Mouse (Mus musculus): ENCODE results near the gene Slc46a3. TPM values are rescaled to one million over a fixed set of nuclear protein-coding genes. Genes with fewer than 3 reads are reported as not detected.

Slc46a3 gene
- 0.58 and 2.1 TPM in 2 replicates for polyA plus RNA-seq (2011; ENCODE audit: insufficient read length, low read depth, missing spikeins)

DNA sequence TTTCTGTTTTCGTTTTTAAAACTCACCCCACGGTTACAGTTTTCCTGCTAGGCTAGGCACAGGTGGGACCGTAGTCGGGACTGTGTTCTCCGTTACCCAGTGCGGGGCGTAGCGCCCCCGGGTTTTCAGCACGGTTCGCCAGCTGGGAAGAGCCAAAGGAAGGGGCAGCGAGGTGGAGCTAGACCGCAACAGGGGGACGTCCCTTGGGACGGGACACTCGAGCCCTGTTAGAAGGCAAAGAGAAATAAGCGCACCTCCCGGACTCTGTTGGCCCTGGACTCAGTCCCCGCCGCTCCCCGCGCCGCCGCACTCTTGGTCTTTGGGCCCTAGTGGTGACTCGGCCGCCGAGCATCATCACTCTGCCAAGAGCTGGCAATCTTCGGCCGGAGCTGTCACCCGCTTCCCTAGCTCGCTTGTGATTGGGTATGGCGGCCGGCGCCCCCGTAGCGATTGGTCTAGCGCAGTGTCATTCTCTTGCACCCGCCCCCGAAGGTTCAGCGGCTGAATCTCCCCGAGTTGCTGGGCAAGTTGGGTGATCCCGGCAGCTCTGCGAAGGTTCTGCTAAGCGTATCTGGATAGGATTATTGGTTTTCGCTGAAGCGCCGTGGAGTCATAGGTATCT lies at the start of gene Slc46a3:
TSS of gene Slc46a3 (minus strand) at position 361 of the 622 bp plus-strand sequence.
- Histone ChIP-seq H3K27ac (ENCODE audit: insufficient read depth, low read length) (no peak within 1 kb of the TSS), H3K4me1 (ENCODE audit: control insufficient read depth, insufficient read depth, low read length) (no peaks in the 10 kb centered on the region), H3K4me3 (ENCODE audit: insufficient read depth, low read length) (peak within 1 kb of the TSS; percentile 68)
- TF ChIP-seq POLR2A (IDR thresholded peaks at IDR 0.05; ENCODE audit: low read depth, low read length) (no peak), CTCF (IDR thresholded peaks at IDR 0.05; ENCODE audit: borderline replicate concordance, insufficient read depth, low read length) (no peak)

DNA sequence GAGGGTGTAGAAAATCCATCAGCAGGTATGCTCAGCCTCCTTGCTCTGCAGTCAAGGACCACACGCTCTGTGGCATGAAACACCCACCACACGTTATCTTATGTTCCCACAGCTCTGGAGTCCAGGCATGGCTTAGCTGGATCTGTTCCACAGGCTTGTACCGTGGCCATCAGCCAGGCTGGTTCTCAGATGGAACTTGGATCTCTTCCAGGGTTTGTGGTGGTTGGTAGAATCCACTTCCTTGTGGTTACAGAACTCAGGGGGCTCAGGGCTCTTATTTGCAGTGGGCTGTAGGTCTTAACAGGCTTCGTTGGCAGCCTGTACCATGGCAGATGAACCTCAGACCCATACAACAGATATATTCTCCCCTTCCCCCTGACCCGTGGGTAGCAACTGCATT lies 44.6 kb upstream of the Slc46a3 start:
- Histone ChIP-seq H3K27ac (ENCODE audit: insufficient read depth, low read length) (no peak overlapping the region), H3K4me1 (ENCODE audit: control insufficient read depth, insufficient read depth, low read length) (no peaks in the 10 kb centered on the region), H3K4me3 (ENCODE audit: insufficient read depth, low read length) (no peak overlapping the region)
- TF ChIP-seq POLR2A (IDR thresholded peaks at IDR 0.05; ENCODE audit: low read depth, low read length) = no peak

DNA sequence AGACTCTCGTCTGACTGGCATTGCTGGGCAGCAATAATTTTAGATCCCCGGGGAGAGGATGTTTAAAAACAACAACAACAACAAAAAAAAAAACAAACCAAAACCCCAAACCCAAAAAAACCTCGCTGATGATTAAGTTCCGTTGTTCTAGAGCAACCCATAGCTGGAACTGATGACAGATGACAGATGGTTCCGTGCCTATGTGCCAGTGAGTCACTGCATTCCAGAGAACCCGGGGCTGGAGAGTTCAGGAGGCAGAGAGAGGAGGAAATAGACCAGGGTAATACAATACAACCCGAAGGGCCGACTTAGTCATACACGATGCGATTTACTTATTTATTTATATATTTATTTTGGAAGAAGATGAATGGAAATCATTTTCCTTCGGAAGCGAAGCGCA lies 40.5 kb upstream of the Slc46a3 start:
- Histone ChIP-seq H3K4me3 (ENCODE audit: insufficient read depth, low read length) (no peak overlapping the region), H3K27ac (ENCODE audit: insufficient read depth, low read length) (no peak overlapping the region), H3K4me1 (ENCODE audit: control insufficient read depth, insufficient read depth, low read length) (no peaks in the 10 kb centered on the region)
- no peak for TF ChIP-seq POLR2A (IDR thresholded peaks at IDR 0.05; ENCODE audit: low read depth, low read length)
- TF ChIP-seq CTCF (IDR thresholded peaks at IDR 0.05; ENCODE audit: borderline replicate concordance, insufficient read depth, low read length) = no peak

DNA sequence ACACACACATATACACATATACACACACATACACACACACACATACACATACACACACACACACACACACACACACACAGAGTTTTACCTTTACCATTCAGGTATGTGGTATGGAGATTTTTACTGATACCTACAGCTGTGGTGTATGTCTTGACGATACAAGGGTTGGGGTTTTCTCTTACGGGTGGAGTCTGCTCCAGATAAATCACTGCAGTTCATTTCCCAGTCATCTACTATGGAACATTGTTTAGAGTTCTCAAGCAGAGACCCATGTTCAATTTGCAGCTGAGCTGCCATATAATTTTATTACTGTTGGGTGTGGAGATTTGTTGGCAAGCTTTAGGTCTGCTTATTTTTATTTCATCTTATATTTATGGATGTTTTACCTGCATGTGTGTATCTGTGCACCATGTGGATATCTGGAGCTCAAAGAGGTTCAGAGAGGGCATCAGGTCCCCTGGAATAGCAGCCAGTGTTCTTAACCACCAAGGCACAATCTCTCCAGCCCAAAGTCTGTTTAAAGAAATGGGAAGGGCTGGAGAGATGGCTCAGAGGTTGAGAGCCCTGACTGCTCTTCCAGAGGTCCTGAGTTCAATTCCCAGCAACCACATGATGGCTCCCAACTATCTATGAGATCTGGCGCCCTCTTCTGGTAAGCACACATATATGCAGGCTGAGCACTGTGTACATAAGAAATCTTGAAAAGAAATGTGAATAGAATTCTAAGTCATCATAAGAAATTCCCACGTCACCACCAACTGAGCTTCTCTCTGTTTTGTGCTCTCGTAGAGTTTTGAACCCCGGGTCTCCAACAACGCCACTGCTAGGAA lies 34.3 kb upstream of the Slc46a3 start:
- TF ChIP-seq POLR2A (IDR thresholded peaks at IDR 0.05; ENCODE audit: low read depth, low read length) (no peak), CTCF (IDR thresholded peaks at IDR 0.05; ENCODE audit: borderline replicate concordance, insufficient read depth, low read length) (no peak)
- no peak overlapping the region for H3K27ac ChIP-seq (ENCODE audit: insufficient read depth, low read length)
- no peak overlapping the region for H3K4me3 ChIP-seq (ENCODE audit: insufficient read depth, low read length)
- no peaks in the 10 kb centered on the region for H3K4me1 ChIP-seq (ENCODE audit: control insufficient read depth, insufficient read depth, low read length)

DNA sequence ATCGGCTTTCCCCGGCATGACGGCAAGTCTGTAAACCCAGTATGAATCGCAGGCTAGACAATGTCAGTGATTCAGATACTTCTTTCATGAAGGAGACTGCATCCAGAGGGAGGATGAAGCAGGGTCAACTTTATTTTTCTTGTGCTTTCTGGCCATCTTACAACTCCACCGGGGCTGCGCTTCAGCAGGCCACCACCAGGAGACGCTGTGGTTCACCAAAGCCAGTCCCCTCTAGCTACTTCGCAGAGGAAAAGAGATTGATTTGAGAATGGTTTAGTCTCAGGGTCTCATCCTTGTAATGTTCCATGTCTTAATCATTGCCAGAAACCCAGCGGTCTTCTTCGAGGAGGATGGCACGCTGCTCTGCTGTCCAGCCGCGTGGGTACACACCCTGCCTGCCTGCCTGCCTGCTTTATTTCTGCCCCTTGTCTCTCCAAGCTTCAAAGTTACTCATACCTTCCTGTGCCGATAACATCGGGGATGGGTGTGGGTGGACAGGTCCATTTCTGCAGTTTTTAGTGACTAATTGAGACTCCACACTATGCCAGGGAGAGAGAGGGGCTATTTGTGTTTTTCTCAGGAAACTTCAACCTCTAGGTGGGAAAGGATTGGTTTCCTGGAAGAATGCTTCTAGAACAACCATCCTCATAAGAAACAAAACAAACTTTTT lies 31.5 kb upstream of the Slc46a3 start:
- no peaks in the 10 kb centered on the region for H3K4me1 ChIP-seq (ENCODE audit: control insufficient read depth, insufficient read depth, low read length)
- no peak overlapping the region for H3K4me3 ChIP-seq (ENCODE audit: insufficient read depth, low read length)
- no peak overlapping the region for H3K27ac ChIP-seq (ENCODE audit: insufficient read depth, low read length)
- 0 out of 2 replicates have a peak, but pooled peaks have one; percentile 6 for TF ChIP-seq CTCF (IDR thresholded peaks at IDR 0.05; ENCODE audit: borderline replicate concordance, insufficient read depth, low read length)
- TF ChIP-seq POLR2A (IDR thresholded peaks at IDR 0.05; ENCODE audit: low read depth, low read length) = no peak

DNA sequence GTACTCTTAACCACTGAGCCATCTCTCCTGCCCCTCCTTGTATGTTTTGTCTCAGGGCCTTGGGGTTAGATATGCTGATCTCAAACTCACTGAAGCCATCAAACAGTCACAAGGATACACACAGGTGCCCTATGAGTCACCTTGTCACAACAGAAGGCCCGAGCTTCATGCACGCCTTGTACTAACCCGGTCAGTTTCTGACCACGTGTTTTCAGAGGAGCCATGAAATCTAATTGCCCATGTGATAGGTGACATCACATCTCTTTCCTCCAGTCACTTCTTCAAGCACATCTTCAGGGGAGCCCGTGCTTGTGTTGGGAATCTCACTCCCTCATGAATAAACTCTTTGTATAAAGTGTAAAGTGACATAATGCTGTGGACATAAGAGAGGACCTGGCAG lies 30.0 kb upstream of the Slc46a3 start:
- TF ChIP-seq POLR2A (IDR thresholded peaks at IDR 0.05; ENCODE audit: low read depth, low read length) (no peak), CTCF (IDR thresholded peaks at IDR 0.05; ENCODE audit: borderline replicate concordance, insufficient read depth, low read length) (no peak)
- Histone ChIP-seq H3K4me3 (ENCODE audit: insufficient read depth, low read length) (no peak overlapping the region), H3K27ac (ENCODE audit: insufficient read depth, low read length) (no peak overlapping the region), H3K4me1 (ENCODE audit: control insufficient read depth, insufficient read depth, low read length) (no peaks in the 10 kb centered on the region)

DNA sequence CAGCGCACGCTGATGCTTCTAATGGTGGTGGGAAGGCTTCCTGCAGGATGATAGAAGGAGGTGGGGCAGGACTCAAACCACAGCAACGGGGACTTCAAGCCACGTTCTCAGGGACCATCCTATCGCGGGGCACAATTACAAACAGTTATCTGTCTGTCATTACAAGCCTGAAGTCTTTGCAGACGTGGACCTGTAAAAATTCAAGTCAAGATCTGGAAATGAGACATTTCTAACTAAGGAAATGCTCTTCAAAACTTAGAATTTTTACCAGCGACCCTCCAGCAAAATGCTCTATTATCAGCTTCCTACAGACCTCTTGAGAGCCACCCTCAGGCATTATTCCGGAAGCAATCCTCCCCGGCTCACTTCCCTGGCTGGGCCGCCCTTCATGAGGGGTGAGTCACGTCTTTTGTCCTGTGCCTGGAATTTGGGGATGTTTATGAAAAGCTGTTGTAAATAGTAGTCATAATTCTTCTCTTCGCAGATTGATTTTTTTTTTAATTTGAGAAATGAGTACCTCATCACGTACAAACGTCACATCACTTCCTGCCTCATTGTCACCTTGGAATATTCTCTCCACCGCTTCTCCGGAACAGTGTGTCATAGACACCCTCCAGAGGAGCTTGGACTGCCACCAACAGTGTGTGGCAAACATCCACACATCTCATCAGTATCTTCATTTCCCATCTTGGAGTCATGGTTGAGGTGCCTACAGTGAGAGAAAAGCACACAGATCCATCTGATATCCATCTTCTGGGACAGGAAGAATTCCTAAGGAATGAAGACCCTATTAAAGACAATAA lies 23.6 kb upstream of the Slc46a3 start:
- Histone ChIP-seq H3K4me1 (ENCODE audit: control insufficient read depth, insufficient read depth, low read length) (no peaks in the 10 kb centered on the region), H3K4me3 (ENCODE audit: insufficient read depth, low read length) (no peak overlapping the region), H3K27ac (ENCODE audit: insufficient read depth, low read length) (no peak overlapping the region)
- TF ChIP-seq POLR2A (IDR thresholded peaks at IDR 0.05; ENCODE audit: low read depth, low read length) (no peak), CTCF (IDR thresholded peaks at IDR 0.05; ENCODE audit: borderline replicate concordance, insufficient read depth, low read length) (no peak)

DNA sequence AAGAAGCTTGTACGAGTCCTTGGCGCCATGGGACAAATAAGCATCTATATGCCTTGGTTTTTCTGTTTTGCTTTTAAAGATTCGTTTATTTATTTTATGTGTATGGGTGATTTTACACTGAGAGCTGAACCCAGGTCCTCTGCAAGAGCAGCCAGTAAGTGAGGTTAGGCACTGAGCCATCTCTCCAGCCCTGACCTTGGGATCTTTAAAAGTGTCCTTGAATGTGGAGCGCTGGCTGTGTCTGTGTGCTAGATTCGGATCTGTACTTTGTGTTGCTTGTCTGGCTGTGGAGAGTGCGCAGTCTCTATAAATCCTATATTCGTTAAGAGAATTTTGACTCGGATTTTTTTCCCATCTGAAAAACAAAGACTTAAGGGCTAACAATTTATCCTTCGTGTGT lies 21.6 kb upstream of the Slc46a3 start:
- Histone ChIP-seq H3K27ac (ENCODE audit: insufficient read depth, low read length) (no peak overlapping the region), H3K4me3 (ENCODE audit: insufficient read depth, low read length) (no peak overlapping the region), H3K4me1 (ENCODE audit: control insufficient read depth, insufficient read depth, low read length) (no peaks in the 10 kb centered on the region)
- TF ChIP-seq POLR2A (IDR thresholded peaks at IDR 0.05; ENCODE audit: low read depth, low read length) = no peak
- no peak for TF ChIP-seq CTCF (IDR thresholded peaks at IDR 0.05; ENCODE audit: borderline replicate concordance, insufficient read depth, low read length)

DNA sequence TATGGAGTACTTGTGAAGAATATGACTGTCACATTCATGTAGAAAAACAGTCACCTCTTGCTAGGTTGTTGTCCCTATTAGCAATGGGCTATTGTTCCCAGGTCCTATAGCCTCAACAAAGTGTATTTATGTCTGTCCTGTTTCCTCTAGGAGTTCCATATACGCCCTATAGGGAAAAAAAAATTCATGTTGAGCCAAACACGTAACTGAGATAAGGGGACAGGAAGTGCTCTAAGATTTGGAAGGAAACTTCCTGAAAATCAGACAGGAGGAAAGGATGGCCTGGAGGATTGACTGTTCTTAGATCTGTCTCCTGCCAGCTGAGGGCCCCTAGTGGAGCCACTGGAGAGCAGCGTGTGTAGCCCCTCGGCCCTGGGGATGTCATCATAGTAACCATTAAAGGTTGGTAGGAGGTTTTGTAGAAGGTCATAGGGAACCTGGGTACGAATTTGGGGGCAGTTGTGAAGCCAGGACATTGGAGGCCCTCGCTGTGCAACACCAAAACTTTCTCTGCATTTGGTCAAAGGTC lies 20.5 kb upstream of the Slc46a3 start:
- no peak overlapping the region for H3K4me3 ChIP-seq (ENCODE audit: insufficient read depth, low read length)
- no peak overlapping the region for H3K27ac ChIP-seq (ENCODE audit: insufficient read depth, low read length)
- TF ChIP-seq CTCF (IDR thresholded peaks at IDR 0.05; ENCODE audit: borderline replicate concordance, insufficient read depth, low read length) = no peak
- no peak for TF ChIP-seq POLR2A (IDR thresholded peaks at IDR 0.05; ENCODE audit: low read depth, low read length)
- H3K4me1 ChIP-seq (ENCODE audit: control insufficient read depth, insufficient read depth, low read length) = no peaks in the 10 kb centered on the region

Data from embryonic fibroblast, embryonic 13.5 days (primary cell).